Mouse (Mus musculus) R1 (cell line): ENCODE data around the gene Lsm4.

ENCODE experiments used
- DNase-seq: peaks from one replicate; pipeline ENCODE4 v3.0.0-alpha.2; 2018; ENCODE audit warnings: low read depth, low spot score

The Lsm4 gene

DNA sequence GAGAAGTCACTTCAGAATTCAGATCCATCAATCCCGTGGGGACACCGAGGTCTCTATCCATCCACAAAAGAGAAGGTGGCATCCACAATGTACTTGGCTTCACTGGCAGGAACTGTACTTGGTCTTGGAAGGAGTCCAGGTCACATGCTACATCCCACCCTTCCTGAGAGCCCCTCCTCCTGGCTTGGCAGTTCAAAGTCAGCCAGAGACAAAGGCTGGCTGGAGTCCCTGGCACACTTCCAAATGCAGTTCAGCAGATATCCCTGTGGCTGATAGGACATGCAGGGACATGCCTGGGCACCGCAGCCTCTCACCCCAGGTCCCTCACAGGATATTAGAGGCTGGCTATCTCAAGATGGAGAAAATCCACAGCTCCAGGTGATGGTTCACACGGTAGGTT is 23.7 kb upstream of the Lsm4 start:
- peak; percentile 92 for DNase-seq

DNA sequence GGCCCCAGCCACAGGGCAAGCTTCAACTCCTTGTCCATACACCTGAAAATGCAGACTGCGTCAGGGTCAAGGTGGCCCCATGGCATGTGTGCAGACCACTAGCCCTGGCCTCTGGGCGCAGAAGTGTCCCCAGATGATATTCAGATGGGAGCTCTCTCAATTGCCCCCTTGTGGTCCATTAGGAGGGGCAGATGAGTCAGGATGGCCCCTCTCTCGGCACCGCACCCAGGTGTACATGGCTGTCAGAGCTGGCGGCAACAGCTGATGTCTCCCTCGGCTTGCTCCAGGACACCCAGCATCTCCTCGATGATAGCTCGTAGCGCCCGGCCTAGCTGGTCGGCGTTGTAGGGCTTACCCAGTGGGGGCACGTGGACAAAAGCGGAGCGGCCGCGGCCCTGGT is 22.7 kb upstream of the Lsm4 start:
- no peak for DNase-seq

DNA sequence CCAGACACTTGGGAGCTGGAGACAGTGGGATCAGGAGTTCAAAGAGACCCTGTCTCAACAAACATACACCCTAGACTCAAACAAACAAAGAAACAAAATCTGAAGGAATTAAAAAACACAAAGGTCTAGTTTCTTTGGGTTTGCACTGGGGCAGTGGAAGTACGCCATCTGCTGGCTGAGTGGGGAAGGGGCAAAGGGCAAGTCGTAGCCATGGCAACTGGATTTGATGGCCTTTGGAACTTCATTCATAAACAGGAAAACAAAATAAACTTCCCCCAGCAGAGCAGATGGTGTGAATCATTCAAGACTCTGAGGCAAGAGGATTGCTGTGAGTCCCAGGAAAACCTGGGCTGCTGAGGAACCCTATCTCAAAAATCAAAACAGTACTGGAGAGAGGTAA is 19.8 kb upstream of the Lsm4 start:
- DNase-seq: peak; percentile 65

DNA sequence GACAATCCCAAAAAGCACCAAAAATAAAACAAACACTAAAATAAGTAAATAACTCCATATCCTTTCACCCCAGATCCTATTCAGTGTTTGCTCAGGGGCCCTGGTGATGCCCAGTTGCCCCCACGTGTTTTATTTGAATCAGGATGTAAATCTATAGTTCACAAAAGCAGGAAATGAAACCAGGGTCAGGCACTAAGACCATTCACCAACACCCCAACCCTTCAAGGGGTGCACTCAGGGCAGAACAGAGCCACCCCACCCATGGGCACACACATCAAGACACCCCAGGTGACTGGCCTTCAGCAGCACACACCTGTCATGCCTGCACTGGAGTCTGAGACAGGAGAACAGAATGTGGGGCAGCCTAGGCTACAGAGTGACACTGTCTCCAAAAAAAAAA is 18.9 kb upstream of the Lsm4 start:
- no peak for DNase-seq

DNA sequence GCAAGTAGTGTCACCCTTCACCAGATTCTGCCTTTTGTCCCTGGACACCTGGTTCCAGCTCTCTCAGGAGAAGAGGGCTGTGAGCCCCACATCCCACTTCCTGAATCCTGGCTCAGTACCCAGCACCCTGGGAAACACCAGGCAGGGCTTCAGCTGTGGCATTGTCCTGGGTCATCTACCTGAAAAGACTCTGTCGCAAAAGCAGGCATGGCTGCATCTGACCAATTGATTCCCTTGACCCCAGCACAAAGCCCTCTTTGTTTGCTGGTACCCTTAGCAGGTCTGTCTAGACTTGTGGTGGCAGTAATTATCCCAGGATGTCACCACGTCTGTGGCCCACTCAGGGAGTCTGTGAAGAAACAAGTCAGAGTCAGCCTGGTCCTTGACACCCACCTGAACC is 17.6 kb upstream of the Lsm4 start:
- DNase-seq: no peak

DNA sequence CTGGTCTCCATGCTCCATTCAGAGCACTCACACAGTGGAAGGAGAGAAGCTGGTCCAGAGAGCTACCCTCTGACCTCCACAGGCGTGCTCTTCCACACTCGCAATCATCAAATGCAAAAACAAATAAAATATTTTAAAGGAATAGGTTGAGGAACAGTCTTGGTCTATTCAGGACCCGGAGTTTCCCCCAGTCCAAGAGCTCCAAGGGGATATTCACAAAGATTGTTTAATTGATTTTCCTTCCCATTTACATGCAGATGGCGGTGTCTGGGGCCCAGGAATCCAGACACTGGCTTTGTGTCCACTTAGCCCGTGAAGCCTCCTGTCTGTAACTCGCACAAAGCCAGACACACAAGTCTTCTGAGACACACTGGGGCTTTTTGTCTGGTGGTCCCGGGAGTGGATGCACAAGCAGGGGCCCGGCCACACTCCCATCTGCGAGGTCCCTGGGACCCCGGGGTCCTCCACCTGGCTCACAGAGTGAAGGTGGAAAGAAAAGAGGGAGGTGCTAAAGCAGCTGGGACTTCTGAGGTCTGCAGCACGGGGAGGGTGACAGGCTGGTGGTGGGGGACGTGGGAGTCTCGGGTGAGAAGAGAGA is 16.8 kb upstream of the Lsm4 start:
- DNase-seq: no peak

DNA sequence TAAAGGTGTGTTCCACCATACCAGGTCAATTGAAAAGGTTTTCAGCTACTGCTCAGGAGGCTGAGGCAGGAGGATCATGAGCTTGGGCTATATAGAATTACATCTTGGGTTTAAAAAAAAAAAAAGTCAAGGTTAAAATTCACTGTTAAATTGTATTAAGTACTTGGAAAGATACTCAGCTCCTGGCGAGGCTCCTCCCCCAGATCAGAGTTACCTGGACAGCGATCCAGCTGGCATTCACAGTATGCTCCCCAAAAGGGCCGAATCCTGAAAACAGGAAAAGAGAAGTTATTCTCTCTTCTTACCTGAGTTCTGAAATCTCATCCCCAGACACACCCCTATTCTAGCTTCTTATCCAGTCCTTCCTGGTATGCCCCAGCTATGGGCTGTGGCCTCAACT is 15.8 kb upstream of the Lsm4 start:
- no peak for DNase-seq

DNA sequence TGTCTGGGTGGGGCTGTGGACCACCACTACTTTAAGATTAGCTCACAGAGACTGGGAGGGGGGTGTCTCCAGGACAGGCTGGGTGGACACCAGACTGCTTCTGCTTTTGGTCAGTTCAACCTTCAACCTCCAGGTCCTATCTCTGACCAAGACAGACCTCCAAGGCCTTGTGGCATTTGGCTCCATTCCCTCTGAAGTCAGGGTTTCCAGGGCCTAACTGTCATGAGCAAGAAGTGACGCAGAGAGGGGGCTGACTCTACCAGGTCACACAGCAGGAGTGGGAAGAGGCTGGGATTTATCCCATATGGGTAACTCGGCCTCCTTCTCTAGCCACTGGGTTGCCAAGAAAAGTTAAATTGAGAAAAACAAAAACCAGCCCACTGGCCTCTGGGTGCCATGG is 15.3 kb upstream of the Lsm4 start:
- no peak for DNase-seq

DNA sequence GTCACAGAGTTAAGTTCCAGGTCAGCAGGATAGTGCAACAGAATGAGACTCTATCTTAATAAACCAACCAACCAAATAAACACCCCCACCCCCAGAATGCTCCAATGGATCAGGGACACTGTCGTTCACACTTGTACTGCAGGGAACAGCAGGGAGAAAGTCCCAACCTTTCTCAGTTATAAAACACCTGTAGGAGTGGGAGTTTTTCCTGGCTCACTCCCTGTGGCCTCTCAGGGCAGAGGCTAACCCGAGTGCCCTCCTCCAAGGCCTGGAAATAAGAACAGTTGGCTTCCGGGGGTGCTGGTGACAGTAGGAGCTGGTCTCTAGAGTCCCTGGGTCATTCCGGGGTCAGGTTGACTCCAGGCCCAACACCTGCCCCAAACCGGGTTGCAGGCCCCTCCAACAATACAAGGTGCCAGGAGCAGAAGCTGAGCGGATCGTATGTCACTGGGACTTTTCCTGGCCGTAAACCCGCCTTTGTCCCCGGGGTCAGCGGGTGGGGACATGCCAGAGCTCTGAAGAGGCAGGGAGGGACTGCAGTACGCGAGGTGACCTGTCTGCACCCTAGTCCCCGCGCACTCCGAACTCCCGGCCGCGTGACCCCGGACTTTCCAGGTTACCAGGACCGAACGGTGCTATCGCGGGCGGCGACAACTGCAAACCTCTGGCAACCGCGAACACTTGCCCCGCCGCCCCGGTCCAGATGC is 14.0 kb upstream of the Lsm4 start:
- no peak for DNase-seq

DNA sequence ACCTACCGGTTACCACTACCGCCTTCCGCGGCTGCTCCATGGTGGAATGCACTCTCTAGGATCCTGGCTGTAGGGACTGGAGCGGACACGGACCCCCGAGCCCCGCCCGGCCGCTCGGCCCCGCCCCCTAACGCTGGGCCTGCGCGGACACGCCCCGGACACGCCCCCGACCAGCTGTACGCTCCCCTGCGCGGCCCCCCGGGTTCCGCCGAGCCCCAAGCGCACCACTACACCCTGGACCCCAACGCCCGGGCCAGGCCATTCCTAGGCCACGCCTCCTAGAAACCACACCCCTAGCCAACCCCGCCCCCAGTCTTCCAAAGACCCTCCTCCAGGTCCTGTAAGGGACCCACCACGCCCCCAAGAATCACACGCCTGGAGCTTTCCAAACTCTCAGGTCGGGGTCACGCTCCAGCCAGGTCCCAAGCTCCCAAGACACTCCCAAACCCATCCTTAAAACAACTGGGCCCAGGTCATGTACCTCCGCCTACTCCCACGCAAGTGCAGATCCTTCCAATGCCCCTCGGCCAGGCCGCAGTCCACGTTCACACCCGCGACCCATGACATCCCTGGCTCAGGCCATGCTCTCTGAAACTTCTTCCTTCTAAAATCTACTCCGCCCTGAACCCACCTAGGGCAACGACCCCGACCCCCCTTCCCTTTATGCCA is 13.3 kb upstream of the Lsm4 start:
- peak; percentile 98 for DNase-seq

DNA sequence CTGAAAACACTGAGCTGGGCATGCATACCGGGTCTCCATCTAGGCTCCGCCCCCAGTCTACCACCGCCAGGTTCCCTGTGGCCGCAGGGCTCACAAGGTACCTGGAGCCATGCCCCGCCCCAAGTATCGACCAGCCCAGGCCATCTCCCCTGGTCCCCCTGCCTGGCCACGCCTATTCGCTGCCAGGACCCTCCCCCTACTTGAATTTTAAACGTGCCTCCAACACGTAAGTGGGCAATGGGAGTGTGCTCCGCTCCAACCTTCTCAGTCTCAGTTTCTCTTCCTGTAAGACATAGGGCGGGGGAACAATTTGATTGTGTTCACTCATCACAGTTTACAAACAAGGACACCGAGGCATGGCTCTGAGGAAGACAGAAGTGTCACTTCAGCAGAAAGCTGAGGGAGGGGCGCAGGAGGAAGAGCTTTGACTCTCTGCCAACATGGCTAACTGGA is 12.7 kb upstream of the Lsm4 start, which contains the start of gene Pgpep1:
TSS of gene Pgpep1 (minus strand) at position 116 of the 453 bp plus-strand sequence.
- DNase-seq: peak; percentile 97

DNA sequence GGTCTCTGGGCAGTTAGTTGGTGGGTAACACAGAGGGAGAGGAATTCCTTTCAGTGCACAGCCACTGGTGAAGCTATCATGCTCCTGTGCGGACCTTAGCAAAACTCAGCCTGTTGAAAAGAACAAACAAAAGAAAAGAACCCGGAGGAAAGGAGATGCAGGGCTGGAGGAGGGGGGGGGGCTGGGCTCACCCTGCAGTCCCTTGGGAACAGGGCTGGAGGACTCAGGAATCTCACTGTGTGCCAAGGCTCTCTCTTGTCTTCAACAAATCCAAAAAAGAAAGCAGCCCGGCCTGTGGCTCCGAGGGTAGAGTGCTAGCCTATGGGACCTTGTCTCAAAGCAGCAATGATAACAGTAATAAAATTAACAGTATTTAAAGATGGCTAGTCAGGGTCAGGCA is 9.4 kb upstream of the Lsm4 start:
- DNase-seq: no peak

DNA sequence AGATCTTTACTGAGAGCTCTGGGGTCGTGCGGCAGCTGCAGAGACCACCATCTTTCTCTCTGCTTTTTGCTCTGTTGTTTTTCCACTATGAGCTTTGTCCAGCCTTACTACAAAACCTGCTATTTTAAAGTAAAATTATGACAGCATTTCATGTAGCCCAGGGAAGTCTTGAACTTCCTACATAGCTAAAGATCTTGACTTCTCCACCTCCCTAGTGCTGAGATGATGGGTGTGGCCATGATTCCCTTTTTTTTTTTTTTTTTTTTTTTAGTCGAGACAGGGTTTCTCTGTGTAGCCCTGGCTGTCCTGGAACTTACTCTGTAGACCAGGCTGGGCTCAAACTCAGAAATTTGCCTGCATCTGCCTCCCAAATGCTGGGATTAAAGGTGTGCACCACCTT is 8.4 kb upstream of the Lsm4 start:
- no peak for DNase-seq

DNA sequence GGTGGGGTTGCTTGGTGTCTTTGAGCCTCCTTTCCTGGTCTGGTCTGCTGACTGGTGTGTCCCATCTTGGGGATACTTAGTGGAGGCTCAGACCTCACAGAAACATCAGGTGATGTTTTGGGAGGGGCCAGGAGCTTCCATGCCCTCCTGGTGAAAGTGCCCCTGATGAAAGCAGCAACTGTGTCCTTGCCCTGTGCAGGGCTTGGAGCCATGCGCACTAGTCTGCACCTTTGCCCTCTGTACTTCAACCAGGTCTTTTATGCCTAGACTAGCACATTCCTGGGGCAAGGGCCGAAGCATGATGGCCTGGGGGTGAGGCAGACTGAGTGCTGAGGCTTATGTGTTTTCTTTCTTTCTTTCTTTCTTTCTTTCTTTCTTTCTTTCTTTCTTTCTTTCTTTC is 7.4 kb upstream of the Lsm4 start:
- DNase-seq: no peak

DNA sequence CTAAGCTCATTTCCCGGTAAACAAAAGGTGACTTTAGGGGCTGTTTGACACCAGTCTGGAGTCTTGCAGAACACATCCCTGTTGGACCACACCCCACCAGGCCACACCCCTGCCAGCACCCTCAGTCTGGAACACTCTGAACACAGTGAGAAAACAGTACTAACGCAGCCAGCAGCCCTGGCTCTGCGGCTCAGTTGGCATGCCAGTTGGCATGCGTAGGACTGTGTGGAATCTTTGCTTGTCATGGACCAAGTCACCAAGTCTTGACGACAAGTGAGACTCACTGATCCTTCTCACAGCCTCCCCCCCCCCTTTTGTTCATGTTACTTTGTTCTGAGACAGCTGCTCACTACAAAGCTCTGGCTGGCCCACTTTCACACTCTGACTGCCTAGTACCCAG is 6.0 kb upstream of the Lsm4 start:
- DNase-seq: no peak

DNA sequence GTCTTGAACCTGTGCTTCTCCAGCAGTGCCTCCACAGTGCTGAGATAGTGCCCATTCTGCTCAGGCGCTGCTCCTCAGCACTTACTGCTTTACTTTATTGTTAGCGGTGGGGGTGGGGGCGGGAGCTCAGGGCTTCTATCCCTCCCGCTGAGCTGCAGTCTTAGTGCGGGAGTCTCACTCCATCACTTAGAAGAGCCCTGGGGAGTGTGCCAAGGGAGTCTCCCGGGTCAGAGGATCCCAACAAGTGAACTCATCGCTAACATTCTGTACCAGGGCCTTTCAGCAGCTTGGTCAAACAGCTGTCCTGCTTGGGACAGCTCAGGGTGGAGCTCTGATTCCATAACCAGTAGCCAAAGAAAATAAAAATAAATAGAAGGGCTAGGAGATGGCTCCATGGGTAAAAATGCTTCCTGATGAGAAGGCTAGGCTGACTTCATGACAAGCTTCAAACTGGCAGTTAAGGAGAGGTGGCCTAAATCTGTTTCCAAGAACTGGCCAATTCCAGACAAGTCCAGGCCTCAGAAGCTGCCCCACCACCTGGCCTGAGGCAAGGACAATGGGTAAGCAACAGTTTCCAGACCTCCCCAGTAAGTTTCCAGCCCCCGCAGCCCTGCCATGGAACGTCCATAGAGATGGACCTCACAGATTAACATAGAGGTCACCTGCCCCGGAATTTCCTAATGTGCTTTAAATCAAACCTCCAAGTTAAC is 1.3 kb upstream of the Lsm4 start:
- DNase-seq: no peak

DNA sequence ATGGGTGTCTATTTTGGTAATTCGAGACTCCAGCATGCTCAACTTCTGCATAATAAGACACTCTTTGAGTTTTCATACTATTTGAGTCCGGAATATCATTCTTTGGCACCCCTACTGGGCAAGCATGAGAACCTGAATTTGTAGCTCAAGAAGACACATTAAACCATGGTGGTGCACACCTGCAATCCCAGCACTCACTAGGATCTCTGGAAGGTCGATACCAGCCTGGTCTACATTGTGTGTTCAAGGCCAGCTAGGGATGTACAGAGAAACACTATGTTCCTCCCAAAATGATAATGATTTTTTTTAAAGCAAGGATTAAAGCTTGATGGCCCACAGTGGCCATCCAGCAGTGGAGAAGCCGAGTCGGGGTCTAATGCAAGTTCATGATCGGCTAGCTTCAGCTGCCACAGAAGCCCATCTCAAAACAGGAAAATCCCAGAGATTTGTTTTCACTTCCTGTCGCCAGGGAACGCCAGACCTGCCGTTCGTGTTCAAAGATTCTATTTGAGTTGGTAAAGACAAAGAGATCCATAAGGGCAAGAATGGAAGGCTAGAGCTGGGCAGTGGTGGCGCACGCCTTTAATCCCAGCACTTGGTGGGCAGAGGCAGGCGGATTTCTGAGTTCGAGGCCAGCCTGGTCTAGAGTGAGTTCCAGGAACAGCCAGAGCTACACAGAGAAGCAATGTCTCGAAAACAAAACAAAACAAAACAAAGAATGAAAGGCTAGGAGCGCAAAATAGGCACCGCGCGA is 546 bp upstream of the Lsm4 start:
- DNase-seq: no peak

DNA sequence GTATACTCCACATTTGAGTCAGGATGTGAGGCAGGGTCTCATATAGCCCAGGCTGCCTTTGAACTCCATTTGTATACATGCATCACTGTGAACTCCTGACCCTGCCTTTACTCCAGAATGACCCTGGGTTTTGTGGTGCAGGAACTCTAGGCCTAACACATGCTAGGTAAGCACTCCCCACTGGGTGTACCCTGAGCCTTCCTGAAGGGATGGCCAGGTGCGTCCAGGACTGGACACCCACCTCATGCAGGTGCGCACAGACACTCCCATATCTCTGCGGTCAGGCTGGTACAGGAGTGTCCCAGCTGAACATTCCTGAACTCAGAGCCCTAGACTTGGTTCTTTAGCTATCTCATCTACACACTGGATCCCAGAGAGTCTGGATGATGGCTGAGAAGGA is 1.1 kb downstream of the Lsm4 start:
- peak; percentile 37 for DNase-seq

DNA sequence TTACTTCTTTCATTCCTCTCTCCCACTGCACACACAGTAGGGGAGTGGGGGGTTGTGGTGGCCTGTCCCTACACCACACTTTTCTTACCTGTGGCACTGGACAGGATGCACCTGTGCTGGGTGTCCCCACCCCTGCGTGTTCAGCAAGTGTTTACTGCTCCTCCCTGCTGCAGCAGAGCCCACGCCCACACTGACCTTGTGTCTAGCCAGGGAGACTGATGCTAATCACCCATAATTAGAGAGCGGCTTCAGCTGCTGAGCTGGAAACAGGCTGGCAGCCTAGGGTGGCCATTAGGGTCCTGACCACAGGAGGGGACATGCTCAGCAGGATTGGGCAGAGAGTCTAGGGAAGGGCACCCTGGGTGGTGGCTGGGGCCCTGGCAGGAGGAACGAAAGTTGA is 1.7 kb downstream of the Lsm4 start:
- DNase-seq: peak; percentile 50

DNA sequence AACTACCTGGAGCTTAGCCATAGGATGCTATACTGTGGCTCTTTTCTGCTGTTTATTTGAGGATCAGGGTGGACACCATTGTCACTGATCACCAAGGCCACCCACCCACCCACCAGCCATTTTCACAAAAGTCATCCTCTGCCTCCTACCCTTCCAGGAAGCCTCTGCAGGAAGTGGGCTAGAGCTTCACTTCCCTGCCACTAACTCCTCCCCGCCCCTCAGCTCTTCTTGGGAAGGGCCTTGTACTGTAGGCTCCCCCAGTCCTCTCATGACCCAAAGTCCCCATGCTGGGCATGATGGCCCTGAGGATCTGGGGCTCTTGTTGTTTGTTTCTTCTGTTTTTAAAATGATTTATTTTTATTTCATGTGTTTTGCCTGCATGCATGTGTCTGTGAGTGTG is 2.3 kb downstream of the Lsm4 start:
- peak; percentile 57 for DNase-seq

DNA sequence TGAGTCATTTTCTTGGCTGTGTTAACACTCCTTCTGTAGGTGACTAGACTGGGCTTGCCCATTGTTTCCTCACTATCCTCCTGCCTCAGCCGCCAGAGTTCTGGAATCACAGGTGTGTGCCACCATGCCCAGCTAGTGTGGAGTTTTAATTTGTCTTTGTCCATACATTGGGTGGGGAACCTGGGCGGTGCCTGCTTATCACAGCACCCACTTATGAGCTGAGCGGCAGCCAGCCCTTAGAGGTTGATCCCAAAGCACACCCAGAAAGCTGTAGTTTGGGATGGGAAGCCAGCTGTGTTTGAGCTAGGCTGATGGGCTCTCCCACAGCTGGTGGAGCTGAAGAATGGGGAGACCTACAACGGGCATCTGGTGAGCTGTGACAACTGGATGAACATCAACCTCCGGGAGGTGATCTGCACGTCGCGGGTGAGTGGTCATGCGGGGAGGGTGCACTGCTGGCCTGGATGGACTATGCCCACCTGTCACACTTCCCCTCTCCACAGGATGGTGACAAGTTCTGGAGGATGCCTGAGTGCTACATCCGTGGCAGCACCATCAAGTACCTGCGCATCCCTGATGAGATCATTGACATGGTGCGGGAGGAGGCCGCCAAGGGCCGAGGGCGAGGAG is 4.5 kb downstream of the Lsm4 start:
- no peak for DNase-seq
